Mouse (Mus musculus) right cerebral cortex, postnatal 10 days (tissue): Measurements from ENCODE around the gene Fyttd1.
"Not testable (repeated sequence)": the region's sequence is repeated elsewhere in the genome, so short reads cannot be mapped to it uniquely, and the experiment has no call there.

Experiments used
- DNase-seq, 2 experiments: peaks; one replicate each; pipeline ENCODE4 v3.0.0; 2021; ENCODE audit warnings: low spot score in 2 of 2

Gene Fyttd1

GRCm38 (mm10) chr16:32878972-32879926, 1.9 kb downstream of the Fyttd1 start:
- DNase-seq = peak in 1 of 2 experiments; percentile 20

- no peak for DNase-seq
Observed at GRCm38 (mm10) chr16:32881538-32881937, 4.2 kb downstream of the Fyttd1 start.

GRCm38 (mm10) chr16:32887996-32888395, 10.7 kb downstream of the Fyttd1 start:
- DNase-seq = no peak

GRCm38 (mm10) chr16:32889881-32890280, 12.6 kb downstream of the Fyttd1 start:
- no peak for DNase-seq

- no peak for DNase-seq
Observed at GRCm38 (mm10) chr16:32896126-32896525, 18.8 kb downstream of the Fyttd1 start.

GRCm38 (mm10) chr16:32901360-32902050, 24.2 kb downstream of the Fyttd1 start:
- DNase-seq = no peak

GRCm38 (mm10) chr16:32902051-32902428, 24.7 kb downstream of the Fyttd1 start:
- DNase-seq = no peak

- DNase-seq = no peak
Observed at GRCm38 (mm10) chr16:32906186-32906585, 28.9 kb downstream of the Fyttd1 start.

GRCm38 (mm10) chr16:32906727-32907126, 29.4 kb downstream of the Fyttd1 start:
- DNase-seq = no peak

- no peak for DNase-seq
Observed at GRCm38 (mm10) chr16:32913212-32913611, 35.9 kb downstream of the Fyttd1 start.

GRCm38 (mm10) chr16:32913937-32914881, 36.9 kb downstream of the Fyttd1 start, which contains the start of gene Lrch3:
Gene Lrch3 (plus strand): TSS chr16:32914100.
- peak; percentile 93 to 97 for DNase-seq

- no peak for DNase-seq
Observed at GRCm38 (mm10) chr16:32915292-32916068, 38.2 kb downstream of the Fyttd1 start.

- DNase-seq = peak in 1 of 2 experiments; percentile 18
Observed at GRCm38 (mm10) chr16:32926629-32927028, 49.3 kb downstream of the Fyttd1 start.

- DNase-seq = peak in 1 of 2 experiments; percentile 7
Observed at GRCm38 (mm10) chr16:32927044-32927443, 49.7 kb downstream of the Fyttd1 start.

- DNase-seq = no peak
Observed at GRCm38 (mm10) chr16:32929918-32930317, 52.6 kb downstream of the Fyttd1 start.

GRCm38 (mm10) chr16:32934470-32934869, 57.2 kb downstream of the Fyttd1 start:
- DNase-seq = no peak

GRCm38 (mm10) chr16:32935088-32935487, 57.8 kb downstream of the Fyttd1 start:
- no peak for DNase-seq

- DNase-seq = no peak
Observed at GRCm38 (mm10) chr16:32937358-32937757, 60.1 kb downstream of the Fyttd1 start.

- peak; percentile 69 for DNase-seq
Observed at GRCm38 (mm10) chr16:32939301-32939700, 62.0 kb downstream of the Fyttd1 start.

- not testable (repeated sequence) for DNase-seq
Observed at GRCm38 (mm10) chr16:32939716-32940115, 62.4 kb downstream of the Fyttd1 start.

- not testable (repeated sequence) for DNase-seq
Observed at GRCm38 (mm10) chr16:32941226-32941625, 63.9 kb downstream of the Fyttd1 start.
